Mouse (Mus musculus) liver, embryonic 12.5 days (tissue): ENCODE measurements around the gene Cldn1. TPM values are rescaled to one million over a fixed set of nuclear protein-coding genes. Genes with fewer than 3 reads are reported as not detected.

ENCODE experiments used
- ATAC-seq: fragments of 200-750 bp; cut with Nextera tagmentation; 2 replicates; pipeline ENCODE4 v1.8.0; 2017; ENCODE audit warnings: moderate number of reproducible peaks, mild to moderate bottlenecking, moderate library complexity
- H3K27ac ChIP-seq: fragments of 300-500 bp; sonication (generic); 2 replicates; pipeline ENCODE4 v1.5.1; 2016; ENCODE audit warnings: mild to moderate bottlenecking
- H3K27me3 ChIP-seq: fragments of 300-500 bp; sonication (generic); replicated peaks from 2 replicates; pipeline ENCODE4 v1.6.1; 2016; ENCODE audit warnings: mild to moderate bottlenecking, moderate library complexity
- H3K36me3 ChIP-seq: fragments of 300-500 bp; sonication (generic); 2 replicates; pipeline ENCODE4 v1.6.1; 2016; ENCODE audit warnings: mild to moderate bottlenecking, moderate library complexity
- H3K4me1 ChIP-seq: fragments of 300-500 bp; sonication (generic); 2 replicates; pipeline ENCODE4 v1.6.1; 2016
- H3K4me2 ChIP-seq: fragments of 300-500 bp; sonication (generic); 2 replicates; pipeline ENCODE4 v1.6.1; 2016; ENCODE audit warnings: mild to moderate bottlenecking, moderate library complexity
- H3K4me3 ChIP-seq: fragments of 300-500 bp; sonication (generic); 2 replicates; pipeline ENCODE4 v1.5.1; 2016; ENCODE audit warnings: mild to moderate bottlenecking, moderate library complexity
- H3K9ac ChIP-seq: fragments of 300-500 bp; sonication (generic); 2 replicates; pipeline ENCODE4 v1.6.1; 2016; ENCODE audit warnings: mild to moderate bottlenecking, moderate library complexity
- H3K9me3 ChIP-seq: fragments of 300-500 bp; sonication (generic); replicated peaks from 2 replicates; pipeline ENCODE4 v1.6.1; 2016; ENCODE audit warnings: mild to moderate bottlenecking, moderate library complexity
- WGBS: fragments of 180-500 bp; shearing (Covaris S2); methylation state at CpG from one replicate; pipeline ENCODE4 v1.1.7; 2016; ENCODE audit not compliant: insufficient replicate concordance; 5-methylcytosine and 5-hydroxymethylcytosine counted together
- polyA plus RNA-seq: library from polyadenylated mRNA; unstranded; fragments of >200 nt; fragmentation: Nextera tagmentation; extraction: Ambion mirVana; gene quantifications from 2 replicates; pipeline ENCODE4 v1.2.1, GENCODE M21; 2016

Cldn1 gene
- polyA plus RNA-seq = 14.2 and 15.3 TPM in 2 replicates

DNA sequence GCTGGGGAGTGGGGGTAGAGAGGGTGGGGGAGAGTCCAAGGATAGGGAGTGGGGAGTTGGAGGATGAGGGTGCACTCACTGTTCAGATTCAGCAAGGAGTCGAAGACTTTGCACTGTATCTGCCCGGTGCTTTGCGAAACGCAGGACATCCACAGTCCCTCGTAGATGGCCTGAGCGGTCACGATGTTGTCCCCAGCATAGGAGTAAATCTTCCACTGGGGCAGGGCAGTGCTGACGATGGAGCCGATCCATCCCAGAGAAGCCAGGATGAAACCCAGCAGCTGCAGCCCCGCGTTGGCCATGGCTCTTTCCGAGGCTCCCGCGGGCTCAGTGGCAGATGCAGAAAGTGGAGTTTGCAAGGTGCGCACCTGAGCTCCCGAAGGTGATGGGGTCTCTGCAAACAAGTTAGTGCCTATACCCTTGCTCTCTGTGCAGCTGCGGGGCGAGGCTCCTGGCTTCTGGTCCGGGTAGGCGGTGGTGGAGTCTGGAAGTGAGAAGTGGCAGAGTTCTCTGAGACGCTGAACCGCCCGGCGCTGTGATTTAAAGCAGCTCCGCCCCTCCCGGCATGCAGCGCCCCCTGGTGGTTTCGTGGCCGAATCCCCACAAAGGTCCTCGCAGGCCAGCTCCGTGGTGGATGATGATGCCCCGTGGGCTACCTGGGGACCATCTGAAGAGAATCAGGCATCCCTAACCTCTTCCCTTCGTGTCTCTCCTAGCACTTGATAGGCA is at the start of gene Cldn1:
TSS of gene Cldn1 (minus strand) at position 517 of the 729 bp plus-strand sequence.
- H3K9me3 ChIP-seq = no peaks in the 10 kb centered on the region
- peak within 1 kb of the TSS; percentile 47 for H3K4me3 ChIP-seq
- no peaks in the 10 kb centered on the region for H3K4me1 ChIP-seq
- peaks cover 12% of the 10 kb centered on the region; the same call in 1 of the 2 replicates for H3K27me3 ChIP-seq
- no peak within 1 kb of the TSS for H3K27ac ChIP-seq
- peak within 1 kb of the TSS; percentile 49 for H3K4me2 ChIP-seq
- no peaks in the 10 kb centered on the region for H3K36me3 ChIP-seq
- peak; percentile 57; the same call in 1 of the 2 replicates for ATAC-seq
- H3K9ac ChIP-seq = peak within 1 kb of the TSS; percentile 31; the same call in 1 of the 2 replicates
- WGBS = 5% methylated on average over 33 of the region's 33 CpGs

DNA sequence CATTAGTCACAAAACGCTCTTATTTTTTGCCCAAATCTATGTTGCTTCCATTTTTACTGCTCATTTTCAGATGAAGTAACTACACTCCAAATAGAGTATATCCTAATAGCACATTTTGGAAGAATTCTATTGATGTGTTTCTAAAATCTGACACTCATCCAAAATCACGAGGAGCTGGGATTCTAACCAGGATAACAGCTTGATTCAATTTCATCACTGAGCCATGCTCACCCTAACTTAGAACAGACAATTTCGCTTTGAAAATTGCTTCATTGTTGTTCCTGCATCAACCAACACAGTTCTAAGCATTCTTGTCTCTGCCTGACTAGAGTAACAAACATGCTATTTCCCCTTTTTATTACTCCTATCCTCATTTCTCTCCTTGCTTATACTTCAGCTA is 47.0 kb upstream of the Cldn1 start:
- no peaks in the 10 kb centered on the region for H3K36me3 ChIP-seq
- ATAC-seq = no peak
- WGBS = 63% methylated on average over 3 of the region's 3 CpGs
- no peak overlapping the region for H3K4me2 ChIP-seq
- no peak overlapping the region for H3K4me3 ChIP-seq
- H3K4me1 ChIP-seq = no peaks in the 10 kb centered on the region
- no peak overlapping the region for H3K9ac ChIP-seq
- H3K27ac ChIP-seq = no peak overlapping the region
- no peaks in the 10 kb centered on the region for H3K9me3 ChIP-seq
- H3K27me3 ChIP-seq = no peaks in the 10 kb centered on the region

DNA sequence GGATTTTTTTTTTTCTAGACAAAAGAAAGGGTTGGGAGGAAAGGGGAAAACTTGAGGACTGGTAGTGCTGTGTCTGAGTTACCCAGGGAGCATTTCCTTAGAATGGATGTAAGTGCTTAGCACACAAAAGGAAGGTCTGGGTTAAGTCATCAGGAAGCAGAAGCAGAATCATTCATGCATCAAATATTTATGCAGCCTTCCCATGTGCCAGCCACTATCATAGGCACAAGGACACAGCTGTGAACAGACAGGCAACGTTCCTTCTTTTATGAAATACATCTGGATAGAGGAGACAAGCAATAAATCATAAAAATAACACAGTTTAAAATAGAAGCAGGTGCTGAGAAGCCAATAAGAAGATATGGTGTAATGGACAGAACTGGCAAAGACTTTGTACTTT is 32.4 kb upstream of the Cldn1 start:
- no peaks in the 10 kb centered on the region for H3K36me3 ChIP-seq
- H3K27ac ChIP-seq = no peak overlapping the region
- H3K4me3 ChIP-seq = no peak overlapping the region
- 39% methylated on average over 1 of the region's 1 CpGs for WGBS
- H3K9me3 ChIP-seq = no peaks in the 10 kb centered on the region
- H3K9ac ChIP-seq = no peak overlapping the region
- H3K4me2 ChIP-seq = no peak overlapping the region
- H3K4me1 ChIP-seq = no peaks in the 10 kb centered on the region
- no peaks in the 10 kb centered on the region for H3K27me3 ChIP-seq
- no peak for ATAC-seq

- Histone ChIP-seq H3K9ac (no peak overlapping the region), H3K4me1 (no peaks in the 10 kb centered on the region), H3K27ac (no peak overlapping the region), H3K36me3 (no peaks in the 10 kb centered on the region), H3K9me3 (no peaks in the 10 kb centered on the region), H3K4me2 (no peak overlapping the region), H3K27me3 (no peaks in the 10 kb centered on the region), H3K4me3 (no peak overlapping the region)
- ATAC-seq = no peak
- WGBS = 36% methylated on average over 3 of the region's 3 CpGs
These were observed 29.3 kb upstream of the Cldn1 start for GRCm38 (mm10) chr16:26400971-26401370.

DNA sequence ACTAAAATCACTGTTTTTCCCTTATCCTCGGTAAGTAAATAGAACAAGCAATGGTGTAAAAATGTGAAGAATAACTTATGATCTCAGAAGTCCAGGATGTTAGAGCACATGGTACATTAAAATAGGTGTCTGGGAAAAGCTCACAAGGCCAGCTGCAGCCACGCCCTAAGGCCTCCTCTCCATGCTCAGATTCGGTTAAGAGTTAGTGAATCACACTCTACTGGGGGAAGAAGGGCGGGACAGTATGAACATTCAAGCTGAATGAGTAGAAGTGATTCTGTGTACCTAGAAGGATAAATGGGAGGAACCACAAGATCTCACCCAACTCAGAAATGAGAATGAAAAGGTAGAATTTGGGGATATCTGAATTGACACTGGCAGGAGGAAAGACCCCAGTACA is 28.9 kb upstream of the Cldn1 start:
- no peaks in the 10 kb centered on the region for H3K27me3 ChIP-seq
- no peaks in the 10 kb centered on the region for H3K4me1 ChIP-seq
- no peak overlapping the region for H3K27ac ChIP-seq
- H3K4me2 ChIP-seq = no peak overlapping the region
- ATAC-seq = no peak
- no peak overlapping the region for H3K4me3 ChIP-seq
- 52% methylated on average over 4 of the region's 4 CpGs for WGBS
- no peaks in the 10 kb centered on the region for H3K9me3 ChIP-seq
- no peaks in the 10 kb centered on the region for H3K36me3 ChIP-seq
- H3K9ac ChIP-seq = no peak overlapping the region

- WGBS = 58% methylated on average over 4 of the region's 4 CpGs
- Histone ChIP-seq H3K4me3 (no peak overlapping the region), H3K4me1 (no peaks in the 10 kb centered on the region), H3K27me3 (no peaks in the 10 kb centered on the region), H3K4me2 (no peak overlapping the region), H3K9ac (no peak overlapping the region), H3K36me3 (no peaks in the 10 kb centered on the region), H3K27ac (no peak overlapping the region), H3K9me3 (no peaks in the 10 kb centered on the region)
- ATAC-seq = no peak
These were observed 19.3 kb upstream of the Cldn1 start for GRCm38 (mm10) chr16:26390936-26391335.

GRCm38 (mm10) chr16:26386159-26386558 is 14.5 kb upstream of the Cldn1 start:
- H3K4me1 ChIP-seq = no peaks in the 10 kb centered on the region
- H3K4me3 ChIP-seq = no peak overlapping the region
- H3K27ac ChIP-seq = no peak overlapping the region
- H3K27me3 ChIP-seq = no peaks in the 10 kb centered on the region
- H3K36me3 ChIP-seq = no peaks in the 10 kb centered on the region
- no peak for ATAC-seq
- H3K4me2 ChIP-seq = no peak overlapping the region
- 70% methylated on average over 2 of the region's 2 CpGs for WGBS
- no peak overlapping the region for H3K9ac ChIP-seq
- no peaks in the 10 kb centered on the region for H3K9me3 ChIP-seq

DNA sequence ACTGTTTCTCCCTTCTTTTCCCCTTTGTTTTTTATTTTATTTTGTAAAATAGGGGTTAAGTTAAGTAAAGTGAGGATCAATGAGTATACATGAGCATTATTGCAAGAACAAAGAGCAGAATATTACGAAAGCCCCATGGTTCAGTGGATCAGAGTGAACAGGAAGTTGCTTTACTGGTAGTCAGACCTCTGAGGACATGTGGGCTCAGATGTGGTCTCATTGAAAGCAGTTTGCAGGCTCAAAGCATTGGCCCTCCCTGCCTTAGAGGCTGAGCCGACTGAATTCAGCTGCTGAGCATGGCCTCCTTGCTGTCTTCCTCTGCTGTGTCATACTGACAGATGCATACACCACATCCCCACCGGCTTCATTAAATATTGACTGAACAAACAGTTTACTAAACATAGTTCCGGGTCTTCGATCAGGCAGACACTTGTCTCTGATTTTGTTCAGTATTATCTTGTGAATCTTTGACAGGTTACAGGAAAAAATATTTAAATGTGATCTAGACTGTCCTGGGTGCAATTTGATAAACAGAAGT is 12.5 kb upstream of the Cldn1 start:
- Histone ChIP-seq H3K27ac (no peak overlapping the region), H3K4me3 (no peak overlapping the region)
- 44% methylated on average over 5 of the region's 5 CpGs for WGBS

GRCm38 (mm10) chr16:26377170-26377569 is 5.5 kb upstream of the Cldn1 start:
- no peak overlapping the region for H3K9ac ChIP-seq
- H3K4me1 ChIP-seq = no peaks in the 10 kb centered on the region
- H3K4me3 ChIP-seq = no peak overlapping the region
- H3K36me3 ChIP-seq = no peaks in the 10 kb centered on the region
- WGBS = 64% methylated on average over 5 of the region's 5 CpGs
- H3K9me3 ChIP-seq = no peaks in the 10 kb centered on the region
- peak; percentile 64 for ATAC-seq
- H3K27ac ChIP-seq = no peak overlapping the region
- H3K27me3 ChIP-seq = no peaks in the 10 kb centered on the region
- no peak overlapping the region for H3K4me2 ChIP-seq

More for the DNA sequence above, 12.5 kb upstream of the Cldn1 start:
- no peak overlapping the region for H3K9ac ChIP-seq
- H3K4me1 ChIP-seq = no peaks in the 10 kb centered on the region
- no peaks in the 10 kb centered on the region for H3K36me3 ChIP-seq
- no peaks in the 10 kb centered on the region for H3K9me3 ChIP-seq
- ATAC-seq = peak; percentile 35; the same call in 1 of the 2 replicates
- no peak overlapping the region for H3K4me2 ChIP-seq
- no peaks in the 10 kb centered on the region for H3K27me3 ChIP-seq

DNA sequence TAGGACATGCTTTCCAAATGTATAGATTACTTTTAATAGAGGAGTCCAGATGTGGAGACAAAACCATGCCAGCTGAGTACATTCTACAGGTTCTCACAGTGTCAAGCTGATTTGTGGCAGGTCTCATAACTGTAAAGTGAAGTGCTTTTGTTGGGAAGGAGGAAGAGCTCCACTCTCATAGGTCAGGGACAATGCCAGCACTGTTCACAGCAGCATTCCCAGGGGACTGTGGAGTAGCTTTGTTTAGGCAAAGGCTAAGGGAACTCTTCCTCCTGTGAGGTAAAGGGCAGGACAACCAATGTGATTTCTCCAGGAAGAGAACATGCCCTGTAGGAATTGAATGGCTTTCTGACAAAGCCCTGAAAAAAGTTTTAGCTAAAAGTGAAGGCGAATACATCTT is 1.5 kb downstream of the Cldn1 start:
- peaks cover 12% of the 10 kb centered on the region; the same call in 1 of the 2 replicates for H3K27me3 ChIP-seq
- peak overlapping the region; percentile 49 for H3K4me2 ChIP-seq
- no peaks in the 10 kb centered on the region for H3K4me1 ChIP-seq
- peak overlapping the region; percentile 47; the same call in 1 of the 2 replicates for H3K4me3 ChIP-seq
- WGBS = 68% methylated on average over 1 of the region's 1 CpGs
- no peaks in the 10 kb centered on the region for H3K36me3 ChIP-seq
- no peak for ATAC-seq
- H3K27ac ChIP-seq = no peak overlapping the region
- no peak overlapping the region for H3K9ac ChIP-seq
- H3K9me3 ChIP-seq = no peaks in the 10 kb centered on the region

- H3K9me3 ChIP-seq = no peaks in the 10 kb centered on the region
- ATAC-seq = no peak
- no peak overlapping the region for H3K27ac ChIP-seq
- peak overlapping the region; percentile 32 for H3K4me2 ChIP-seq
- peaks cover 12% of the 10 kb centered on the region; the same call in 1 of the 2 replicates for H3K27me3 ChIP-seq
- WGBS = 65% methylated on average over 7 of the region's 7 CpGs
- H3K4me3 ChIP-seq = no peak overlapping the region
- H3K9ac ChIP-seq = no peak overlapping the region
- no peaks in the 10 kb centered on the region for H3K36me3 ChIP-seq
- H3K4me1 ChIP-seq = no peaks in the 10 kb centered on the region
These were observed 2.5 kb downstream of the Cldn1 start for GRCm38 (mm10) chr16:26369044-26369730.

GRCm38 (mm10) chr16:26368121-26368520 is 3.5 kb downstream of the Cldn1 start:
- Histone ChIP-seq H3K4me1 (no peaks in the 10 kb centered on the region), H3K9me3 (no peaks in the 10 kb centered on the region), H3K9ac (no peak overlapping the region), H3K27me3 (peaks cover 12% of the 10 kb centered on the region; the same call in 1 of the 2 replicates), H3K27ac (0 out of 2 replicates have a peak overlapping the region, but pooled peaks have one; percentile 58), H3K36me3 (no peaks in the 10 kb centered on the region), H3K4me3 (no peak overlapping the region), H3K4me2 (peak overlapping the region; percentile 32; the same call in 1 of the 2 replicates)
- ATAC-seq = peak; percentile 54
- WGBS = 49% methylated on average over 5 of the region's 5 CpGs
